Mouse (Mus musculus): ENCODE results near the gene Zfp1. TPM values are rescaled to one million over a fixed set of nuclear protein-coding genes. Genes with fewer than 3 reads are reported as not detected.

The Zfp1 gene
- total and polyA plus RNA-seq, 2 experiments = 4.3 to 5.0 TPM

GRCm38 (mm10) chr8:111626528-111626820, 16.7 kb upstream of the Zfp1 start:
- 65% methylated on average over 8 of the region's 8 CpGs for WGBS
- no peaks in the 10 kb centered on the region for H3K36me3 ChIP-seq (ENCODE audit: control insufficient read depth, insufficient read depth, low read length)

GRCm38 (mm10) chr8:111626933-111627332, 16.3 kb upstream of the Zfp1 start:
- no peak for DNase-seq (ENCODE audit: extremely low read depth, low read depth, low spot score)
- Histone ChIP-seq H3K27ac (replicated peaks; ENCODE audit: insufficient read depth, low read depth, low read length) (no peak overlapping the region), H3K4me3 (ENCODE audit: insufficient read depth, low read depth, low read length) (no peak overlapping the region), H3K27me3 (ENCODE audit: control insufficient read depth, insufficient read depth, low read length) (no peaks in the 10 kb centered on the region), H3K36me3 (ENCODE audit: control insufficient read depth, insufficient read depth, low read length) (no peaks in the 10 kb centered on the region), H3K9ac (ENCODE audit: low read depth, low read length) (no peak overlapping the region), H3K4me1 (ENCODE audit: control insufficient read depth, insufficient read depth, low read length) (peaks cover 24% of the 10 kb centered on the region), H3K79me2 (ENCODE audit: control insufficient read depth, insufficient read depth, low read length) (peaks cover 5% of the 10 kb centered on the region; the same call in 1 of the 2 replicates)
- TF ChIP-seq CTCF (IDR thresholded peaks at IDR 0.05; ENCODE audit: low read depth, low read length) (no peak), POLR2A (IDR thresholded peaks at IDR 0.05; ENCODE audit: extremely low read depth, insufficient read depth, low read length) (no peak)
- WGBS = 92% methylated on average over 14 of the region's 14 CpGs

More at GRCm38 (mm10) chr8:111626528-111626820, 16.7 kb upstream of the Zfp1 start:
- Histone ChIP-seq H3K4me3 (ENCODE audit: insufficient read depth, low read depth, low read length) (no peak overlapping the region), H3K27me3 (ENCODE audit: control insufficient read depth, insufficient read depth, low read length) (no peaks in the 10 kb centered on the region), H3K27ac (replicated peaks; ENCODE audit: insufficient read depth, low read depth, low read length) (no peak overlapping the region), H3K9ac (ENCODE audit: low read depth, low read length) (no peak overlapping the region), H3K4me1 (ENCODE audit: control insufficient read depth, insufficient read depth, low read length) (peaks cover 24% of the 10 kb centered on the region), H3K79me2 (ENCODE audit: control insufficient read depth, insufficient read depth, low read length) (peaks cover 5% of the 10 kb centered on the region; the same call in 1 of the 2 replicates)
- DNase-seq (ENCODE audit: extremely low read depth, low read depth, low spot score) = no peak
- TF ChIP-seq POLR2A (IDR thresholded peaks at IDR 0.05; ENCODE audit: extremely low read depth, insufficient read depth, low read length) (no peak), CTCF (IDR thresholded peaks at IDR 0.05; ENCODE audit: low read depth, low read length) (no peak)

- H3K36me3 ChIP-seq (ENCODE audit: control insufficient read depth, insufficient read depth, low read length) = no peaks in the 10 kb centered on the region
- no peaks in the 10 kb centered on the region for H3K27me3 ChIP-seq (ENCODE audit: control insufficient read depth, insufficient read depth, low read length)
- no peak overlapping the region for H3K4me3 ChIP-seq (ENCODE audit: insufficient read depth, low read depth, low read length)
- H3K9ac ChIP-seq (ENCODE audit: low read depth, low read length) = no peak overlapping the region
- peaks cover 5% of the 10 kb centered on the region; the same call in 1 of the 2 replicates for H3K79me2 ChIP-seq (ENCODE audit: control insufficient read depth, insufficient read depth, low read length)
- no peak overlapping the region for H3K27ac ChIP-seq (replicated peaks; ENCODE audit: insufficient read depth, low read depth, low read length)
- WGBS = 97% methylated on average over 9 of the region's 9 CpGs
- DNase-seq (ENCODE audit: extremely low read depth, low read depth, low spot score) = no peak
- peaks cover 23% of the 10 kb centered on the region for H3K4me1 ChIP-seq (ENCODE audit: control insufficient read depth, insufficient read depth, low read length)
- TF ChIP-seq POLR2A (IDR thresholded peaks at IDR 0.05; ENCODE audit: extremely low read depth, insufficient read depth, low read length) (no peak), CTCF (IDR thresholded peaks at IDR 0.05; ENCODE audit: low read depth, low read length) (no peak)
Measured at GRCm38 (mm10) chr8:111627923-111628322, 15.3 kb upstream of the Zfp1 start.

GRCm38 (mm10) chr8:111628401-111628800, 14.8 kb upstream of the Zfp1 start:
- no peak overlapping the region for H3K9ac ChIP-seq (ENCODE audit: low read depth, low read length)
- H3K36me3 ChIP-seq (ENCODE audit: control insufficient read depth, insufficient read depth, low read length) = no peaks in the 10 kb centered on the region
- H3K4me3 ChIP-seq (ENCODE audit: insufficient read depth, low read depth, low read length) = no peak overlapping the region
- WGBS = 93% methylated on average over 12 of the region's 12 CpGs
- H3K27ac ChIP-seq (replicated peaks; ENCODE audit: insufficient read depth, low read depth, low read length) = no peak overlapping the region
- no peak for DNase-seq (ENCODE audit: extremely low read depth, low read depth, low spot score)
- peaks cover 5% of the 10 kb centered on the region; the same call in 1 of the 2 replicates for H3K79me2 ChIP-seq (ENCODE audit: control insufficient read depth, insufficient read depth, low read length)
- H3K4me1 ChIP-seq (ENCODE audit: control insufficient read depth, insufficient read depth, low read length) = peaks cover 23% of the 10 kb centered on the region
- TF ChIP-seq POLR2A (IDR thresholded peaks at IDR 0.05; ENCODE audit: extremely low read depth, insufficient read depth, low read length) (no peak), CTCF (IDR thresholded peaks at IDR 0.05; ENCODE audit: low read depth, low read length) (no peak)
- H3K27me3 ChIP-seq (ENCODE audit: control insufficient read depth, insufficient read depth, low read length) = no peaks in the 10 kb centered on the region

- no peak for TF ChIP-seq CTCF (IDR thresholded peaks at IDR 0.05; ENCODE audit: low read depth, low read length)
- TF ChIP-seq POLR2A (IDR thresholded peaks at IDR 0.05; ENCODE audit: extremely low read depth, insufficient read depth, low read length) = no peak
- H3K4me1 ChIP-seq (ENCODE audit: control insufficient read depth, insufficient read depth, low read length) = peaks cover 20% of the 10 kb centered on the region
- DNase-seq (ENCODE audit: extremely low read depth, low read depth, low spot score) = no peak
- H3K9ac ChIP-seq (ENCODE audit: low read depth, low read length) = no peak overlapping the region; the same call in 1 of the 2 replicates
- peaks cover 5% of the 10 kb centered on the region; the same call in 1 of the 2 replicates for H3K79me2 ChIP-seq (ENCODE audit: control insufficient read depth, insufficient read depth, low read length)
- H3K36me3 ChIP-seq (ENCODE audit: control insufficient read depth, insufficient read depth, low read length) = no peaks in the 10 kb centered on the region
- no peak overlapping the region for H3K4me3 ChIP-seq (ENCODE audit: insufficient read depth, low read depth, low read length)
- 91% methylated on average over 19 of the region's 19 CpGs for WGBS
- no peaks in the 10 kb centered on the region for H3K27me3 ChIP-seq (ENCODE audit: control insufficient read depth, insufficient read depth, low read length)
- H3K27ac ChIP-seq (replicated peaks; ENCODE audit: insufficient read depth, low read depth, low read length) = no peak overlapping the region; the same call in 1 of the 2 replicates
Measured at GRCm38 (mm10) chr8:111628894-111629501, 14.2 kb upstream of the Zfp1 start.

- TF ChIP-seq CTCF (IDR thresholded peaks at IDR 0.05; ENCODE audit: low read depth, low read length) (no peak), POLR2A (IDR thresholded peaks at IDR 0.05; ENCODE audit: extremely low read depth, insufficient read depth, low read length) (peak; percentile 85)
- WGBS = 8% methylated on average over 13 of the region's 13 CpGs
- peak; percentile 84 for DNase-seq (ENCODE audit: extremely low read depth, low read depth, low spot score)
- peak within 1 kb of the TSS; percentile 82 for H3K9ac ChIP-seq (ENCODE audit: low read depth, low read length)
- peaks cover 10% of the 10 kb centered on the region for H3K4me1 ChIP-seq (ENCODE audit: control insufficient read depth, insufficient read depth, low read length)
- H3K36me3 ChIP-seq (ENCODE audit: control insufficient read depth, insufficient read depth, low read length) = no peaks in the 10 kb centered on the region
- H3K27me3 ChIP-seq (ENCODE audit: control insufficient read depth, insufficient read depth, low read length) = no peaks in the 10 kb centered on the region
- H3K27ac ChIP-seq (replicated peaks; ENCODE audit: insufficient read depth, low read depth, low read length) = peak within 1 kb of the TSS; percentile 90
- peaks cover 5% of the 10 kb centered on the region; the same call in 1 of the 2 replicates for H3K79me2 ChIP-seq (ENCODE audit: control insufficient read depth, insufficient read depth, low read length)
- peak within 1 kb of the TSS; percentile 71 for H3K4me3 ChIP-seq (ENCODE audit: insufficient read depth, low read depth, low read length)
Measured at GRCm38 (mm10) chr8:111630105-111630521, 13.1 kb upstream of the Zfp1 start, which contains the start of gene Ldhd. Ldhd (minus strand) TSS chr8:111630374.

All from liver, adult 2 months (tissue).